Mouse (Mus musculus) heart, postnatal 0 days (tissue): ENCODE data around the gene Mup21. TPM values are rescaled to one million over a fixed set of nuclear protein-coding genes. Genes with fewer than 3 reads are reported as not detected.
A peak's percentile ranks its signal among the peaks of the same experiment; 100 is the strongest.
"Not testable (repeated sequence)": the region's sequence is repeated elsewhere in the genome, so short reads cannot be mapped to it uniquely, and the experiment has no call there.

Experiments
- ATAC-seq: fragments of 200-750 bp; cut with Nextera tagmentation; 2 replicates; pipeline ENCODE4 v1.8.0; 2017; ENCODE audit warnings: low read depth, moderate number of reproducible peaks, moderate library complexity; ENCODE audit not compliant: insufficient read depth
- DNase-seq: peaks from one replicate; pipeline ENCODE4 v3.0.0-alpha.2; 2016; ENCODE audit warnings: low spot score
- H3K27ac ChIP-seq: fragments of 300-500 bp; sonication (generic); 2 replicates; pipeline ENCODE4 v1.5.1; 2014; ENCODE audit warnings: low read depth, mild to moderate bottlenecking
- H3K27me3 ChIP-seq: fragments of 300-500 bp; sonication (generic); 2 replicates; pipeline ENCODE4 v1.6.1; 2014; ENCODE audit warnings: low read length, mixed read lengths; ENCODE audit not compliant: control insufficient read depth, insufficient read depth
- H3K36me3 ChIP-seq: fragments of 300-500 bp; sonication (generic); replicated peaks from 2 replicates; pipeline ENCODE4 v1.6.1; 2014; ENCODE audit warnings: low read length, mixed read lengths; ENCODE audit not compliant: control insufficient read depth, insufficient read depth
- H3K4me1 ChIP-seq: fragments of 300-500 bp; sonication (generic); 2 replicates; pipeline ENCODE4 v1.6.1; 2014; ENCODE audit warnings: antibody characterized with exemption; ENCODE audit not compliant: control insufficient read depth, insufficient read depth
- H3K4me2 ChIP-seq: fragments of 300-500 bp; sonication (generic); 2 replicates; pipeline ENCODE4 v1.6.1; 2014; ENCODE audit warnings: low read depth, mild to moderate bottlenecking, low read length, moderate library complexity
- H3K4me3 ChIP-seq: fragments of 300-500 bp; sonication (generic); 2 replicates; pipeline ENCODE4 v1.5.1; 2014; ENCODE audit warnings: low read depth, low read length
- H3K9ac ChIP-seq: fragments of 300-500 bp; sonication (generic); replicated peaks from 2 replicates; pipeline ENCODE4 v1.6.1; 2014; ENCODE audit warnings: low read depth, low read length, mixed read lengths
- H3K9me3 ChIP-seq: fragments of 300-500 bp; sonication (generic); replicated peaks from 2 replicates; pipeline ENCODE4 v1.6.1; 2016; ENCODE audit warnings: low read length; ENCODE audit not compliant: control insufficient read depth
- CTCF ChIP-seq: IDR thresholded peaks from 2 replicates; pipeline ENCODE4 v1.5.1; 2016; ENCODE audit warnings: antibody characterized with exemption, control low read depth, low read depth
- EP300 ChIP-seq: IDR thresholded peaks from 2 replicates; pipeline ENCODE4 v1.6.1; 2016; ENCODE audit warnings: antibody characterized with exemption, low read depth
- WGBS: fragments of 180-500 bp; shearing (Covaris S2); extraction: QIAGEN DNeasy Blood & Tissue Kit; methylation state at CpG from one replicate; pipeline ENCODE4 v1.1.7; 2014; 5-methylcytosine and 5-hydroxymethylcytosine counted together
- polyA plus RNA-seq: library from polyadenylated mRNA; unstranded; fragments of >200 nt; fragmentation: Nextera tagmentation; extraction: Ambion mirVana; gene quantifications from 2 replicates; pipeline ENCODE4 v1.2.1, GENCODE M21; 2015
- total RNA-seq: library from RNA; depleted of rRNA; stranded (reverse); fragments of >200 nt; gene quantifications from 2 replicates; pipeline ENCODE4 v1.2.3, GENCODE M21; 2014; ENCODE audit warnings: low replicate concordance; rRNA removed

Gene Mup21
- total RNA-seq (not detected in 2 replicates), polyA plus RNA-seq (not detected in 2 replicates)

- Histone ChIP-seq H3K27ac (no peak within 1 kb of the TSS), H3K27me3 (no peaks in the 10 kb centered on the region), H3K4me3 (no peak within 1 kb of the TSS), H3K36me3 (no peaks in the 10 kb centered on the region), H3K9ac (no peak within 1 kb of the TSS), H3K4me2 (no peak within 1 kb of the TSS), H3K4me1 (no peaks in the 10 kb centered on the region), H3K9me3 (no peaks in the 10 kb centered on the region; the same call in 1 of the 2 replicates)
- DNase-seq (no peak), ATAC-seq (no peak)
- TF ChIP-seq CTCF (no peak), EP300 (no peak)
- WGBS = 52% methylated on average over 2 of the region's 2 CpGs
Measured at GRCm38 (mm10) chr4:62150811-62151210, at the start of gene Mup21. Mup21 (minus strand) TSS chr4:62150863.

GRCm38 (mm10) chr4:62199923-62200529, 49.4 kb upstream of the Mup21 start:
- no peak overlapping the region for H3K27ac ChIP-seq
- TF ChIP-seq CTCF (no peak), EP300 (no peak)
- peaks cover 58% of the 10 kb centered on the region for H3K36me3 ChIP-seq
- H3K9ac ChIP-seq = no peak overlapping the region
- H3K4me3 ChIP-seq = no peak overlapping the region
- 46% methylated on average over 7 of the region's 7 CpGs for WGBS
- DNase-seq (no peak), ATAC-seq (no peak)
- no peaks in the 10 kb centered on the region for H3K4me1 ChIP-seq
- peaks cover 2% of the 10 kb centered on the region; the same call in 1 of the 2 replicates for H3K9me3 ChIP-seq
- H3K27me3 ChIP-seq = no peaks in the 10 kb centered on the region
- H3K4me2 ChIP-seq = no peak overlapping the region

GRCm38 (mm10) chr4:62188778-62189177, 38.1 kb upstream of the Mup21 start:
- ATAC-seq (no peak), DNase-seq (no peak)
- Histone ChIP-seq H3K27me3 (no peaks in the 10 kb centered on the region), H3K4me3 (no peak overlapping the region), H3K9me3 (peaks cover 55% of the 10 kb centered on the region), H3K36me3 (peaks cover 46% of the 10 kb centered on the region), H3K9ac (no peak overlapping the region), H3K4me1 (no peaks in the 10 kb centered on the region), H3K4me2 (no peak overlapping the region), H3K27ac (no peak overlapping the region)
- no peak for TF ChIP-seq CTCF
- TF ChIP-seq EP300 = no peak

- TF ChIP-seq EP300 (no peak), CTCF (peak; percentile 40)
- Histone ChIP-seq H3K9me3 (no peaks in the 10 kb centered on the region), H3K27ac (no peak overlapping the region), H3K36me3 (no peaks in the 10 kb centered on the region), H3K27me3 (no peaks in the 10 kb centered on the region), H3K9ac (no peak overlapping the region), H3K4me3 (no peak overlapping the region), H3K4me1 (no peaks in the 10 kb centered on the region), H3K4me2 (no peak overlapping the region)
- ATAC-seq (no peak), DNase-seq (no peak)
- 37% methylated on average over 5 of the region's 5 CpGs for WGBS
Measured at GRCm38 (mm10) chr4:62177282-62177681, 26.6 kb upstream of the Mup21 start.

GRCm38 (mm10) chr4:62174471-62174870, 23.8 kb upstream of the Mup21 start:
- no peaks in the 10 kb centered on the region for H3K9me3 ChIP-seq
- H3K27ac ChIP-seq = no peak overlapping the region
- H3K4me3 ChIP-seq = no peak overlapping the region
- H3K4me1 ChIP-seq = no peaks in the 10 kb centered on the region
- DNase-seq (no peak), ATAC-seq (no peak)
- 69% methylated on average over 4 of the region's 4 CpGs for WGBS
- no peaks in the 10 kb centered on the region for H3K36me3 ChIP-seq
- no peak overlapping the region for H3K9ac ChIP-seq
- TF ChIP-seq EP300 = no peak
- TF ChIP-seq CTCF = no peak
- H3K27me3 ChIP-seq = no peaks in the 10 kb centered on the region
- H3K4me2 ChIP-seq = no peak overlapping the region

GRCm38 (mm10) chr4:62167636-62168035, 17.0 kb upstream of the Mup21 start:
- WGBS = 86% methylated on average over 13 of the region's 13 CpGs
- ATAC-seq, DNase-seq: not testable (repeated sequence)

More at GRCm38 (mm10) chr4:62167636-62168035, 17.0 kb upstream of the Mup21 start:
- H3K4me3 ChIP-seq, H3K9me3 ChIP-seq, H3K4me1 ChIP-seq, H3K36me3 ChIP-seq, H3K9ac ChIP-seq, H3K27me3 ChIP-seq, H3K4me2 ChIP-seq, H3K27ac ChIP-seq: not testable (repeated sequence)
